10 mouse cellular contexts compared by ENCODE assay signal in genomic region chr10:117639221-117639599, GRCm38 (mm10).
"Had no signal": no experiment of that assay in that cellular context is flagged by ENCODE, and none has a peak within 500 bp of the region (broad histone marks: within the 10 kb centered on the region; RNA-seq: fewer than 3 reads in every experiment).

No protein-coding gene starts in this region.

- DNase-seq: left cerebral cortex, postnatal 4 days; liver, embryonic 13.5 days; liver, postnatal 0 days; lung, adult 18-20 months; lung, adult 2 months; lung, postnatal 10 days; lung, postnatal 14 days; lung, postnatal 36 days; lung, postnatal 4 days; midbrain, embryonic 14.5 days had no signal
